Mouse (Mus musculus) midbrain, embryonic 14.5 days (tissue): Measurements from ENCODE around the gene Sp2. TPM values are rescaled to one million over a fixed set of nuclear protein-coding genes. Genes with fewer than 3 reads are reported as not detected.

Source experiments
- ATAC-seq: fragments of 200-750 bp; cut with Nextera tagmentation; 2 replicates; pipeline ENCODE4 v1.8.0; 2017; ENCODE audit warnings: moderate number of reproducible peaks, moderate library complexity; ENCODE audit not compliant: low FRiP score, low TSS enrichment
- DNase-seq: peaks from one replicate; pipeline ENCODE4 v3.0.0-alpha.2; 2015
- H3K27ac ChIP-seq: fragments of 300-500 bp; sonication (generic); replicated peaks from 2 replicates; pipeline ENCODE4 v1.5.1; 2014; ENCODE audit warnings: mild to moderate bottlenecking, low read depth, low read length, moderate library complexity
- H3K27me3 ChIP-seq: fragments of 300-500 bp; sonication (generic); 2 replicates; pipeline ENCODE4 v1.6.1; 2014; ENCODE audit warnings: low read length, control low read depth, mixed read lengths; ENCODE audit not compliant: control insufficient read depth, insufficient read depth
- H3K36me3 ChIP-seq: fragments of 300-500 bp; sonication (generic); 2 replicates; pipeline ENCODE4 v1.6.1; 2014; ENCODE audit warnings: low read length, control low read depth; ENCODE audit not compliant: control insufficient read depth, insufficient read depth
- H3K4me1 ChIP-seq: fragments of 300-500 bp; sonication (generic); 2 replicates; pipeline ENCODE4 v1.6.1; 2014; ENCODE audit warnings: mild to moderate bottlenecking, antibody characterized with exemption, low read length, control low read depth; ENCODE audit not compliant: control insufficient read depth, insufficient read depth
- H3K4me2 ChIP-seq: fragments of 300-500 bp; sonication (generic); 2 replicates; pipeline ENCODE4 v1.6.1; 2014; ENCODE audit warnings: mild to moderate bottlenecking, low read length, moderate library complexity
- H3K4me3 ChIP-seq: fragments of 300-500 bp; sonication (generic); replicated peaks from 2 replicates; pipeline ENCODE4 v1.5.1; 2014; ENCODE audit warnings: low read depth, low read length
- H3K9ac ChIP-seq: fragments of 300-500 bp; sonication (generic); replicated peaks from 2 replicates; pipeline ENCODE4 v1.6.1; 2014; ENCODE audit warnings: mild to moderate bottlenecking, low read length, moderate library complexity
- H3K9me3 ChIP-seq: fragments of 300-500 bp; sonication (generic); 2 replicates; pipeline ENCODE4 v1.6.1; 2016; ENCODE audit warnings: low read length, control low read depth, mixed read lengths; ENCODE audit not compliant: control insufficient read depth
- WGBS: fragments of 180-500 bp; shearing (Covaris S2); extraction: QIAGEN DNeasy Blood & Tissue Kit; methylation state at CpG from one replicate; pipeline ENCODE4 v1.1.7; 2014; 5-methylcytosine and 5-hydroxymethylcytosine counted together
- polyA plus RNA-seq: library from polyadenylated mRNA; unstranded; fragments of >200 nt; fragmentation: Nextera tagmentation; extraction: Ambion mirVana; gene quantifications from 2 replicates; pipeline ENCODE4 v1.2.1, GENCODE M21; 2014

Sp2 gene
- polyA plus RNA-seq, 1 experiment from 2014 or later: 17.2 TPM

GRCm38 (mm10) chr11:96931327-96932062 lies 51.3 kb downstream of the Sp2 start:
- DNase-seq: no peak
- ATAC-seq: no peak
- no peak overlapping the region for H3K27ac ChIP-seq
- H3K4me3 ChIP-seq: no peak overlapping the region
- H3K9me3 ChIP-seq: no peaks in the 10 kb centered on the region
- H3K9ac ChIP-seq: no peak overlapping the region
- H3K27me3 ChIP-seq: no peaks in the 10 kb centered on the region
- H3K36me3 ChIP-seq: no peaks in the 10 kb centered on the region
- H3K4me2 ChIP-seq: no peak overlapping the region
- WGBS: 67% methylated on average over 8 of the region's 8 CpGs
- H3K4me1 ChIP-seq: no peaks in the 10 kb centered on the region

DNA sequence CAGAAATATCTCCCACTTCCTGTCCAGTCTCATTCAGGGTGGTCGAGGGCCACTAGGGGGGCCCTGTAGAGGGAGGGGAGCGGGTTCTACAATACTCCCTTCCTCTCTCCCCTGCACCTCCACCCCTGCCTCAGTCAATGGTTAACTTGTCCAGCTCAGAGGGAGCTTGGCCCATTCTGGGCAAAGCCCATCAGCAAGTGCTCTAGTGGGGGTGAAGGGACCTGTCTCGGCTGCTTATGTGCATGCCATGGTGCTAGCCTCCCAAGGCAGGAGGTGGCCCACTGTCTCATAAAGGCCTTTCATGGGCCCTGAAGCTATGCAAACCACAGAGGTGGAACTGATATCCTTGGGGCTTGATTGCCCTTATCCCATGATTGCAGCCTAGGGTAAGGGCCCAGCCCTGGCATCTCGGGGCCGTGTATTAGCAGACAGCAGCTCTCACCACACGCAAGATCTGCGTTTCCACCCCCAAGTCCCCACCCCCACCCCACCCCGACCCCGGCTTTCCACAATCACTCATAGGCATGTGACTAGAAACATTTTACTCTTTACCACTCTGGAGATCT lies 52.9 kb downstream of the Sp2 start:
- H3K27me3 ChIP-seq: no peaks in the 10 kb centered on the region
- H3K27ac ChIP-seq: no peak overlapping the region
- H3K4me3 ChIP-seq: no peak overlapping the region
- WGBS: 74% methylated on average over 9 of the region's 9 CpGs
- ATAC-seq (no peak), DNase-seq (no peak)
- H3K36me3 ChIP-seq: no peaks in the 10 kb centered on the region
- H3K4me2 ChIP-seq: no peak overlapping the region
- H3K4me1 ChIP-seq: no peaks in the 10 kb centered on the region
- H3K9me3 ChIP-seq: no peaks in the 10 kb centered on the region
- H3K9ac ChIP-seq: no peak overlapping the region

DNA sequence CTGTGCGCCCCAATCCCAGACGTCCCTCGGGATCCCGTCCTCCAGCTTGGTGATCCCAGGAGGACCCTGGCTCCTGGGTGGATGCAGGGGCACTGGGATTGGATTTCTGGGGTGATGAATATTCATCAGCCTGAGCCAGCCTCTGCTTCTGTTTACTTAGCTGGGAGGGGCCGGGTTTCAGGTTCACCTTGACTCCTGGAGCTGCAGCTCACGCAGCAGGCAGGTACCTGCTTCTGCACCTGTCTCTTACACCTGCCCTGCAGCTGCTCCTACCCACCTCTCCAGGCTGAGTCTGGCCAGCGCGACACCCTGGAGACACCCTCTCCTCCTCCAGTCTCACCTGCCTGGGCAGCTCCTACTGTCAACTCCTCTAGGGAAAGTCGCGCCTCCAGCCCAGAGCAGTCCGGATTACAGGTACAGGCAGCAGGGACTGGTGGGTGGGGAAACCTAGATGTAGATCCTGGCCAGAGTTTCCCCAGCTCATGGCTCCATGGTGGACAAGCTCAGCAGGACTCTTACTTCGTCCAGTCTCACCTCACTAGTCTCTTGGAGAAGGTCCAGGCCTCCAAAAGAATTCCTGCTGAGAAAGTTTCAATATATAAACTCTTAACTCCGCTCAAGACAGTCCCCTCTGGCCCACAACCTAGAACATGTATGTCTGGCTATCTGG lies 53.5 kb downstream of the Sp2 start:
- WGBS: 15% methylated on average over 13 of the region's 13 CpGs
- Histone ChIP-seq H3K36me3 (no peaks in the 10 kb centered on the region), H3K4me2 (no peak overlapping the region), H3K27me3 (no peaks in the 10 kb centered on the region), H3K27ac (no peak overlapping the region), H3K9ac (no peak overlapping the region), H3K9me3 (no peaks in the 10 kb centered on the region), H3K4me3 (no peak overlapping the region), H3K4me1 (no peaks in the 10 kb centered on the region)
- ATAC-seq: no peak
- no peak for DNase-seq

DNA sequence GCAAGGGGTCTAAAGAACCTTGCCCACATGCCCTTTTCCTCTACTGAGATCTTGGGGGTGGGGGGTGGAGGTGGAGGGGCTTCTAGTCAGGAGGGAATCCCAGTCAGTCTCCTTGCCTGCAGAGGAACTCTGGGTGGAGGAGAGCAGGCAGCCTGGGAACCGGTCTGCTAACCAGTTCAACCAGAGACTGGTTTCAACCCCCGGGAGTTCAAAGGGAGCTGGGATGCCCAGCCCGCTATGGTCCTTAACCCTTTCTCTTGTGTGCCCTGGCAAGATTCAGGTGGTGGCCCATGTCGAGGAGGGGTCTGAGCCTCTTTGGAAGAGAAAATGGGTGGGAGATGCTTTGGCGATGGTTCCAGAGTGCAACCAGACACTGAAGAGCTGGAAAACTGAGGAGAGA lies 54.1 kb downstream of the Sp2 start:
- Histone ChIP-seq H3K9ac (no peak overlapping the region), H3K4me3 (no peak overlapping the region), H3K4me1 (no peaks in the 10 kb centered on the region), H3K27ac (no peak overlapping the region), H3K9me3 (no peaks in the 10 kb centered on the region), H3K4me2 (no peak overlapping the region), H3K27me3 (no peaks in the 10 kb centered on the region), H3K36me3 (no peaks in the 10 kb centered on the region)
- DNase-seq (no peak), ATAC-seq (no peak)
- WGBS: 8% methylated on average over 5 of the region's 5 CpGs

DNA sequence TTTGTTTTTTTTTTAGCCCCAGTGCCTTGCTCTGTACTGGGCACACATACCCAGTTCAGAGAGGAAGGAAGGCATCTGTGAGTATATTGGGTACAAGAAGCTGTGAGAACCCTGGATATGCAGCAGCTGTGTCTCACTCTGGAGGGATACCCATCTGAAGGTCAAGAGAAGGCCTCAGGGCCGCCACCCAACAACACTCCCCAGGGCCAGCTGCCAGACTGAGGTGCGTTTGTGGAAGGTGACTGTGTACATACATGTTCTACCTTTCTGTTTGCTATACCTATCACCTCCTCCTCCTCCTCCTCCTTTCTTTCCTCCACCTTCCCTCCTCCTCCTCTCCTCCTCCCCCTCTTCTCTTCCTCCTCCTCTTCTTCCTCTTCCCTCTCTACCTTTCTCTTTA lies 54.7 kb downstream of the Sp2 start, which contains the start of gene Prr15l:
Prr15l (plus strand) TSS at position 17 of the 400 bp plus-strand sequence.
- H3K36me3 ChIP-seq: no peaks in the 10 kb centered on the region
- H3K27ac ChIP-seq: no peak within 1 kb of the TSS
- WGBS: 81% methylated on average over 2 of the region's 2 CpGs
- H3K9ac ChIP-seq: no peak within 1 kb of the TSS
- H3K4me2 ChIP-seq: no peak within 1 kb of the TSS
- H3K4me3 ChIP-seq: no peak within 1 kb of the TSS
- DNase-seq: no peak
- no peaks in the 10 kb centered on the region for H3K4me1 ChIP-seq
- no peak for ATAC-seq
- no peaks in the 10 kb centered on the region for H3K9me3 ChIP-seq
- no peaks in the 10 kb centered on the region for H3K27me3 ChIP-seq

- no peak for ATAC-seq
- no peaks in the 10 kb centered on the region for H3K9me3 ChIP-seq
Measured at GRCm38 (mm10) chr11:96926587-96926986, 56.2 kb downstream of the Sp2 start.

GRCm38 (mm10) chr11:96925469-96926148 lies 57.1 kb downstream of the Sp2 start:
- DNase-seq: no peak
- no peak overlapping the region for H3K4me2 ChIP-seq
- no peak overlapping the region for H3K9ac ChIP-seq
- no peak for ATAC-seq
- H3K4me1 ChIP-seq: no peaks in the 10 kb centered on the region
- H3K36me3 ChIP-seq: no peaks in the 10 kb centered on the region
- H3K4me3 ChIP-seq: no peak overlapping the region
- H3K27ac ChIP-seq: no peak overlapping the region
- H3K9me3 ChIP-seq: no peaks in the 10 kb centered on the region
- H3K27me3 ChIP-seq: no peaks in the 10 kb centered on the region
- WGBS: 85% methylated on average over 12 of the region's 12 CpGs

More at GRCm38 (mm10) chr11:96926587-96926986, 56.2 kb downstream of the Sp2 start:
- no peak overlapping the region for H3K27ac ChIP-seq
- no peaks in the 10 kb centered on the region for H3K4me1 ChIP-seq
- DNase-seq: no peak
- no peaks in the 10 kb centered on the region for H3K36me3 ChIP-seq
- no peak overlapping the region for H3K9ac ChIP-seq
- WGBS: 83% methylated on average over 5 of the region's 5 CpGs
- H3K27me3 ChIP-seq: no peaks in the 10 kb centered on the region
- H3K4me2 ChIP-seq: no peak overlapping the region
- no peak overlapping the region for H3K4me3 ChIP-seq

GRCm38 (mm10) chr11:96924861-96925260 lies 57.9 kb downstream of the Sp2 start:
- no peak overlapping the region for H3K4me2 ChIP-seq
- no peaks in the 10 kb centered on the region for H3K9me3 ChIP-seq
- H3K27ac ChIP-seq: no peak overlapping the region
- H3K36me3 ChIP-seq: no peaks in the 10 kb centered on the region
- no peak overlapping the region for H3K4me3 ChIP-seq
- H3K4me1 ChIP-seq: no peaks in the 10 kb centered on the region
- DNase-seq: no peak
- no peak overlapping the region for H3K9ac ChIP-seq
- ATAC-seq: no peak
- H3K27me3 ChIP-seq: no peaks in the 10 kb centered on the region
- WGBS: 79% methylated on average over 11 of the region's 11 CpGs
